Mouse (Mus musculus): ENCODE data around the gene RPS10-NUDT3. TPM values are rescaled to one million over a fixed set of nuclear protein-coding genes. Genes with fewer than 3 reads are reported as not detected.
A peak's percentile ranks its signal among the peaks of the same experiment; 100 is the strongest.

The RPS10-NUDT3 gene
- polyA plus RNA-seq, 1 experiment = not detected

GRCm38 (mm10) chr17:27600869-27601268 lies 34.2 kb downstream of the RPS10-NUDT3 start:
- no peak for DNase-seq (ENCODE audit: low read depth)
- no peak for TF ChIP-seq POLR2A (IDR thresholded peaks at IDR 0.05; ENCODE audit: borderline replicate concordance, extremely low read depth, insufficient read depth, insufficient read length, poor library complexity, severe bottlenecking)

- no peak for DNase-seq (ENCODE audit: low read depth)
- TF ChIP-seq CTCF (IDR thresholded peaks at IDR 0.05; ENCODE audit: borderline replicate concordance, extremely low read depth, insufficient read depth, insufficient read length) (no peak), POLR2A (IDR thresholded peaks at IDR 0.05; ENCODE audit: borderline replicate concordance, extremely low read depth, insufficient read depth, insufficient read length, poor library complexity, severe bottlenecking) (no peak)
These were observed 34.7 kb downstream of the RPS10-NUDT3 start for GRCm38 (mm10) chr17:27600286-27600685.

- TF ChIP-seq CTCF (IDR thresholded peaks at IDR 0.05; ENCODE audit: borderline replicate concordance, extremely low read depth, insufficient read depth, insufficient read length) (no peak), POLR2A (IDR thresholded peaks at IDR 0.05; ENCODE audit: borderline replicate concordance, extremely low read depth, insufficient read depth, insufficient read length, poor library complexity, severe bottlenecking) (no peak)
- no peak for DNase-seq (ENCODE audit: low read depth)
These were observed 38.4 kb downstream of the RPS10-NUDT3 start for GRCm38 (mm10) chr17:27596376-27597190.

- DNase-seq (ENCODE audit: low read depth) = no peak
- TF ChIP-seq CTCF (IDR thresholded peaks at IDR 0.05; ENCODE audit: borderline replicate concordance, extremely low read depth, insufficient read depth, insufficient read length) = no peak
- no peak for TF ChIP-seq POLR2A (IDR thresholded peaks at IDR 0.05; ENCODE audit: borderline replicate concordance, extremely low read depth, insufficient read depth, insufficient read length, poor library complexity, severe bottlenecking)
These were observed 39.2 kb downstream of the RPS10-NUDT3 start for GRCm38 (mm10) chr17:27595659-27596375.

GRCm38 (mm10) chr17:27592565-27592910 lies 42.5 kb downstream of the RPS10-NUDT3 start:
- no peak for TF ChIP-seq POLR2A (IDR thresholded peaks at IDR 0.05; ENCODE audit: borderline replicate concordance, extremely low read depth, insufficient read depth, insufficient read length, poor library complexity, severe bottlenecking)
- TF ChIP-seq CTCF (IDR thresholded peaks at IDR 0.05; ENCODE audit: borderline replicate concordance, extremely low read depth, insufficient read depth, insufficient read length) = no peak
- DNase-seq (ENCODE audit: low read depth) = no peak

- TF ChIP-seq POLR2A (IDR thresholded peaks at IDR 0.05; ENCODE audit: borderline replicate concordance, extremely low read depth, insufficient read depth, insufficient read length, poor library complexity, severe bottlenecking) (no peak), CTCF (IDR thresholded peaks at IDR 0.05; ENCODE audit: borderline replicate concordance, extremely low read depth, insufficient read depth, insufficient read length) (peak; percentile 11; the same call in 1 of the 2 replicates)
These were observed 43.0 kb downstream of the RPS10-NUDT3 start for GRCm38 (mm10) chr17:27591826-27592564.

GRCm38 (mm10) chr17:27588231-27588630 lies 46.8 kb downstream of the RPS10-NUDT3 start:
- TF ChIP-seq POLR2A (IDR thresholded peaks at IDR 0.05; ENCODE audit: borderline replicate concordance, extremely low read depth, insufficient read depth, insufficient read length, poor library complexity, severe bottlenecking) = no peak
- no peak for TF ChIP-seq CTCF (IDR thresholded peaks at IDR 0.05; ENCODE audit: borderline replicate concordance, extremely low read depth, insufficient read depth, insufficient read length)
- no peak for DNase-seq (ENCODE audit: low read depth)

More at GRCm38 (mm10) chr17:27591826-27592564, 43.0 kb downstream of the RPS10-NUDT3 start:
- no peak for DNase-seq (ENCODE audit: low read depth)

- no peak for DNase-seq (ENCODE audit: low read depth)
- TF ChIP-seq POLR2A (IDR thresholded peaks at IDR 0.05; ENCODE audit: borderline replicate concordance, extremely low read depth, insufficient read depth, insufficient read length, poor library complexity, severe bottlenecking) = no peak
- TF ChIP-seq CTCF (IDR thresholded peaks at IDR 0.05; ENCODE audit: borderline replicate concordance, extremely low read depth, insufficient read depth, insufficient read length) = no peak
These were observed 47.8 kb downstream of the RPS10-NUDT3 start for GRCm38 (mm10) chr17:27587252-27587651.

GRCm38 (mm10) chr17:27586661-27587060 lies 48.4 kb downstream of the RPS10-NUDT3 start:
- no peak for DNase-seq (ENCODE audit: low read depth)

GRCm38 (mm10) chr17:27583185-27583894 lies 51.7 kb downstream of the RPS10-NUDT3 start:
- TF ChIP-seq POLR2A (IDR thresholded peaks at IDR 0.05; ENCODE audit: borderline replicate concordance, extremely low read depth, insufficient read depth, insufficient read length, poor library complexity, severe bottlenecking) (no peak), CTCF (IDR thresholded peaks at IDR 0.05; ENCODE audit: borderline replicate concordance, extremely low read depth, insufficient read depth, insufficient read length) (no peak)
- DNase-seq (ENCODE audit: low read depth) = no peak

More at GRCm38 (mm10) chr17:27586661-27587060, 48.4 kb downstream of the RPS10-NUDT3 start:
- no peak for TF ChIP-seq CTCF (IDR thresholded peaks at IDR 0.05; ENCODE audit: borderline replicate concordance, extremely low read depth, insufficient read depth, insufficient read length)
- no peak for TF ChIP-seq POLR2A (IDR thresholded peaks at IDR 0.05; ENCODE audit: borderline replicate concordance, extremely low read depth, insufficient read depth, insufficient read length, poor library complexity, severe bottlenecking)
